Mouse (Mus musculus): Measurements from ENCODE around the gene Carns1.
"Not testable (repeated sequence)": the region's sequence is repeated elsewhere in the genome, so short reads cannot be mapped to it uniquely, and the experiment has no call there.

Carns1 gene

GRCm38 (mm10) chr19:4150567-4151487, 24.5 kb downstream of the Carns1 start:
- DNase-seq (ENCODE audit: low spot score in 2 of 2): no peak

- no peak for DNase-seq (ENCODE audit: low spot score in 2 of 2)
Observed at GRCm38 (mm10) chr19:4149764-4150461, 25.4 kb downstream of the Carns1 start.

- DNase-seq (ENCODE audit: low spot score in 2 of 2): no peak
Observed at GRCm38 (mm10) chr19:4149283-4149682, 26.0 kb downstream of the Carns1 start.

GRCm38 (mm10) chr19:4148819-4149218, 26.5 kb downstream of the Carns1 start:
- DNase-seq (ENCODE audit: low spot score in 2 of 2): no peak

GRCm38 (mm10) chr19:4148491-4148806, 26.8 kb downstream of the Carns1 start, which contains the start of gene Coro1b:
Coro1b (plus strand) TSS chr19:4148619.
- peak; percentile 91 to 95 for DNase-seq (ENCODE audit: low spot score in 2 of 2)

GRCm38 (mm10) chr19:4147782-4148490, 27.3 kb downstream of the Carns1 start:
- DNase-seq (ENCODE audit: low spot score in 2 of 2): no peak

GRCm38 (mm10) chr19:4147022-4147405, 28.3 kb downstream of the Carns1 start:
- no peak for DNase-seq (ENCODE audit: low spot score in 2 of 2)

GRCm38 (mm10) chr19:4146366-4147021, 28.8 kb downstream of the Carns1 start:
- no peak for DNase-seq (ENCODE audit: low spot score in 2 of 2)

GRCm38 (mm10) chr19:4145936-4146335, 29.3 kb downstream of the Carns1 start:
- no peak for DNase-seq (ENCODE audit: low spot score in 2 of 2)

GRCm38 (mm10) chr19:4144550-4145498, 30.5 kb downstream of the Carns1 start:
- no peak for DNase-seq (ENCODE audit: low spot score in 2 of 2)

GRCm38 (mm10) chr19:4143759-4144268, 31.5 kb downstream of the Carns1 start, which contains the start of gene Cabp4:
Cabp4 (minus strand) TSS chr19:4144033.
- no peak for DNase-seq (ENCODE audit: low spot score in 2 of 2)

- no peak for DNase-seq (ENCODE audit: low spot score in 2 of 2)
Observed at GRCm38 (mm10) chr19:4142416-4143173, 32.7 kb downstream of the Carns1 start.

GRCm38 (mm10) chr19:4140147-4140546, 35.1 kb downstream of the Carns1 start:
- no peak for DNase-seq (ENCODE audit: low spot score in 2 of 2)

GRCm38 (mm10) chr19:4139446-4139845, 35.8 kb downstream of the Carns1 start, which contains the start of gene Gpr152:
Gpr152 (plus strand) TSS chr19:4139787.
- DNase-seq (ENCODE audit: low spot score in 2 of 2): no peak

GRCm38 (mm10) chr19:4137913-4138312, 37.4 kb downstream of the Carns1 start:
- no peak for DNase-seq (ENCODE audit: low spot score in 2 of 2)

GRCm38 (mm10) chr19:4136463-4136862, 38.8 kb downstream of the Carns1 start:
- no peak for DNase-seq (ENCODE audit: low spot score in 2 of 2)

- DNase-seq (ENCODE audit: low spot score in 2 of 2): not testable (repeated sequence)
Observed at GRCm38 (mm10) chr19:4135963-4136345, 39.3 kb downstream of the Carns1 start.

GRCm38 (mm10) chr19:4135229-4135962, 39.9 kb downstream of the Carns1 start:
- not testable (repeated sequence) for DNase-seq (ENCODE audit: low spot score in 2 of 2)

GRCm38 (mm10) chr19:4134354-4134753, 40.9 kb downstream of the Carns1 start:
- DNase-seq (ENCODE audit: low spot score in 2 of 2): no peak
